Mouse (Mus musculus) testis, adult 2 months (tissue): ENCODE results near the gene Lrrc4.

ENCODE experiments used
- CTCF ChIP-seq: fragments of 200-500 bp; IDR thresholded peaks from 2 replicates; pipeline ENCODE4 v1.5.1; 2012; ENCODE audit warnings: low read depth, mild to moderate bottlenecking, inconsistent platforms, low read length, moderate library complexity; ENCODE audit not compliant: control insufficient read depth, insufficient read depth, insufficient replicate concordance
- POLR2A ChIP-seq: fragments of 200-500 bp; IDR thresholded peaks from 2 replicates; pipeline ENCODE4 v1.6.1; 2012; ENCODE audit warnings: low read depth, mild to moderate bottlenecking, inconsistent platforms, low read length, moderate library complexity; ENCODE audit not compliant: control insufficient read depth

GRCm38 (mm10) chr6:28822296-28822695 is 9.3 kb downstream of the Lrrc4 start:
- TF ChIP-seq POLR2A = no peak
- no peak for TF ChIP-seq CTCF
